Mouse (Mus musculus) CH12.LX (cell line): ENCODE measurements around the gene Card11. TPM values are rescaled to one million over a fixed set of nuclear protein-coding genes. Genes with fewer than 3 reads are reported as not detected.

Experiments
- DNase-seq: peaks from one replicate; pipeline ENCODE4 v3.0.0-alpha.2; 2013; ENCODE audit errors: extremely low read depth
- H3K27ac ChIP-seq: 2 replicates; pipeline ENCODE4 v1.5.1; 2012; ENCODE audit warnings: low read depth, mild to moderate bottlenecking, control low read depth, moderate library complexity; ENCODE audit not compliant: insufficient read depth
- H3K27me3 ChIP-seq: replicated peaks from 2 replicates; pipeline ENCODE3; 2012; ENCODE audit warnings: inconsistent platforms
- H3K36me3 ChIP-seq, 2 experiments: replicated peaks in 1 of 2; 2 replicates each; pipeline versions ENCODE3 to v1.6.1; 2012; ENCODE audit warnings: inconsistent platforms in 1 of 2, low read length in 1 of 2, mild to moderate bottlenecking in 1 of 2, mixed read lengths in 1 of 2, moderate library complexity in 1 of 2; ENCODE audit not compliant: control insufficient read depth in 1 of 2, insufficient read depth in 1 of 2
- H3K4me1 ChIP-seq, 2 experiments: 2 replicates each; pipeline ENCODE4 v1.6.1; 2012; ENCODE audit warnings: inconsistent platforms in 1 of 2, moderate library complexity in 1 of 2; ENCODE audit not compliant: insufficient read depth in 2 of 2, control insufficient read depth in 1 of 2
- H3K4me2 ChIP-seq: 2 replicates; pipeline ENCODE4 v1.6.1; 2012; ENCODE audit warnings: low read depth, mild to moderate bottlenecking, control low read depth; ENCODE audit not compliant: poor library complexity, insufficient read depth, severe bottlenecking
- H3K4me3 ChIP-seq, 3 experiments: fragments of 150-350 bp in 1 of 3; sonication (generic) in 1 of 3; replicated peaks in 1 of 3; 2 replicates each; pipeline versions ENCODE3 to v1.5.1; 2011 to 2012; ENCODE audit warnings: low read depth in 2 of 3, low read length in 2 of 3, mild to moderate bottlenecking in 2 of 3, moderate library complexity in 2 of 3, control low read depth in 1 of 3, improper control_type of control experiment in 1 of 3, inconsistent platforms in 1 of 3, mixed read lengths in 1 of 3; ENCODE audit not compliant: poor library complexity in 1 of 3
- H3K79me2 ChIP-seq: replicated peaks from 2 replicates; pipeline ENCODE4 v1.6.1; 2012; ENCODE audit warnings: mild to moderate bottlenecking, moderate library complexity; ENCODE audit not compliant: control insufficient read depth, poor library complexity, insufficient read depth, severe bottlenecking; ENCODE audit errors: extremely low read depth
- H3K9ac ChIP-seq: 2 replicates; pipeline ENCODE4 v1.6.1; 2012; ENCODE audit warnings: low read depth, mild to moderate bottlenecking, control low read depth, moderate library complexity; ENCODE audit not compliant: insufficient read depth
- H3K9me3 ChIP-seq: replicated peaks from 2 replicates; pipeline ENCODE3; 2012; ENCODE audit warnings: low read length, inconsistent platforms, mixed read lengths
- CHD1 ChIP-seq: IDR thresholded peaks from 2 replicates; pipeline ENCODE4 v1.6.1; 2012; ENCODE audit warnings: low read depth, low read length, improper control_type of control experiment, inconsistent platforms
- CHD2 ChIP-seq: IDR thresholded peaks from 2 replicates; pipeline ENCODE4 v1.6.1; 2011; ENCODE audit warnings: low read length, improper control_type of control experiment
- CTCF ChIP-seq, 2 experiments: IDR thresholded peaks in 1 of 2; conservative IDR thresholded peaks in 1 of 2; 2 replicates each; pipeline ENCODE4 v1.5.1; 2011 to 2012; ENCODE audit warnings: low read depth in 2 of 2, low read length in 2 of 2, improper control_type of control experiment in 1 of 2, inconsistent platforms in 1 of 2, mild to moderate bottlenecking in 1 of 2, moderate library complexity in 1 of 2
- E2F4 ChIP-seq: IDR thresholded peaks from 2 replicates; pipeline ENCODE4 v1.6.1; 2011; ENCODE audit warnings: low read depth, low read length, improper control_type of control experiment; ENCODE audit not compliant: insufficient replicate concordance
- ELF1 ChIP-seq: IDR thresholded peaks from 2 replicates; pipeline ENCODE4 v1.6.1; 2014; ENCODE audit warnings: low read depth, mild to moderate bottlenecking, inconsistent platforms, low read length, improper control_type of control experiment
- EP300 ChIP-seq: IDR thresholded peaks from 2 replicates; pipeline ENCODE4 v1.6.1; 2011; ENCODE audit warnings: low read length, improper control_type of control experiment
- GABPA ChIP-seq: IDR thresholded peaks from 2 replicates; pipeline ENCODE4 v1.6.1; 2012; ENCODE audit warnings: low read depth, low read length, improper control_type of control experiment, inconsistent platforms; ENCODE audit not compliant: insufficient replicate concordance
- HCFC1 ChIP-seq: IDR thresholded peaks from 2 replicates; pipeline ENCODE4 v1.6.1; 2012; ENCODE audit warnings: low read depth, mild to moderate bottlenecking, inconsistent platforms, low read length, improper control_type of control experiment
- IRF4 ChIP-seq: IDR thresholded peaks from 2 replicates; pipeline ENCODE4 v1.6.1; 2014; ENCODE audit warnings: low read depth, mild to moderate bottlenecking, inconsistent platforms, low read length, improper control_type of control experiment
- JUND ChIP-seq: conservative IDR thresholded peaks from 2 replicates; pipeline ENCODE4 v1.6.1; 2011; ENCODE audit warnings: low read depth, low read length, improper control_type of control experiment
- KAT2A ChIP-seq: IDR thresholded peaks from 2 replicates; pipeline ENCODE4 v1.6.1; 2012; ENCODE audit warnings: low read length, improper control_type of control experiment, inconsistent platforms; ENCODE audit not compliant: insufficient replicate concordance
- MAFK ChIP-seq: IDR thresholded peaks from 2 replicates; pipeline ENCODE4 v1.6.1; 2011; ENCODE audit warnings: low read length, improper control_type of control experiment; ENCODE audit not compliant: insufficient replicate concordance
- MAX ChIP-seq: IDR thresholded peaks from 2 replicates; pipeline ENCODE4 v1.6.1; 2011; ENCODE audit warnings: low read length, improper control_type of control experiment
- MAZ ChIP-seq: IDR thresholded peaks from 2 replicates; pipeline ENCODE4 v1.6.1; 2012; ENCODE audit warnings: low read depth, mild to moderate bottlenecking, inconsistent platforms, low read length, improper control_type of control experiment, moderate library complexity
- MEF2A ChIP-seq: IDR thresholded peaks from 2 replicates; pipeline ENCODE4 v1.6.1; 2014; ENCODE audit warnings: low read depth, mild to moderate bottlenecking, inconsistent platforms, low read length, improper control_type of control experiment, borderline replicate concordance
- MXI1 ChIP-seq: IDR thresholded peaks from 2 replicates; pipeline ENCODE4 v1.6.1; 2011; ENCODE audit warnings: mild to moderate bottlenecking, low read depth, low read length, improper control_type of control experiment
- MYC ChIP-seq: IDR thresholded peaks from 2 replicates; pipeline ENCODE4 v1.6.1; 2011; ENCODE audit warnings: low read depth, mild to moderate bottlenecking, improper control_type of control experiment, low read length
- NELFE ChIP-seq: IDR thresholded peaks from 2 replicates; pipeline ENCODE4 v1.6.1; 2011; ENCODE audit warnings: low read depth, low read length, improper control_type of control experiment
- PAX5 ChIP-seq: IDR thresholded peaks from 2 replicates; pipeline ENCODE4 v1.6.1; 2012; ENCODE audit warnings: low read length, inconsistent platforms, mixed read lengths
- POLR2A ChIP-seq: IDR thresholded peaks from 2 replicates; pipeline ENCODE4 v1.6.1; 2011; ENCODE audit warnings: low read depth, mild to moderate bottlenecking, improper control_type of control experiment, low read length
- RAD21 ChIP-seq: IDR thresholded peaks from 2 replicates; pipeline ENCODE4 v1.6.1; 2011; ENCODE audit warnings: low read depth, mild to moderate bottlenecking, low read length, improper control_type of control experiment, moderate library complexity
- RCOR1 ChIP-seq: conservative IDR thresholded peaks from 2 replicates; pipeline ENCODE4 v1.6.1; 2012; ENCODE audit warnings: low read depth, mild to moderate bottlenecking, inconsistent platforms, low read length, improper control_type of control experiment
- SIN3A ChIP-seq: IDR thresholded peaks from 2 replicates; pipeline ENCODE4 v1.6.1; 2012; ENCODE audit warnings: low read length, improper control_type of control experiment, inconsistent platforms
- SMC3 ChIP-seq: IDR thresholded peaks from 2 replicates; pipeline ENCODE4 v1.6.1; 2011; ENCODE audit warnings: low read depth, low read length, improper control_type of control experiment
- TBP ChIP-seq: conservative IDR thresholded peaks from 2 replicates; pipeline ENCODE4 v1.6.1; 2011; ENCODE audit warnings: low read depth, low read length, improper control_type of control experiment
- TCF12 ChIP-seq: IDR thresholded peaks from 2 replicates; pipeline ENCODE4 v1.6.1; 2014; ENCODE audit warnings: low read depth, mild to moderate bottlenecking, inconsistent platforms, low read length, improper control_type of control experiment
- UBTF ChIP-seq: IDR thresholded peaks from 2 replicates; pipeline ENCODE4 v1.6.1; 2012; ENCODE audit warnings: low read depth, mild to moderate bottlenecking, inconsistent platforms, low read length, improper control_type of control experiment, moderate library complexity
- USF1 ChIP-seq: IDR thresholded peaks from 2 replicates; pipeline ENCODE4 v1.6.1; 2014; ENCODE audit warnings: low read depth, mild to moderate bottlenecking, inconsistent platforms, low read length, improper control_type of control experiment
- USF2 ChIP-seq: conservative IDR thresholded peaks from 2 replicates; pipeline ENCODE4 v1.6.1; 2011; ENCODE audit warnings: low read depth, low read length, improper control_type of control experiment
- ZC3H11A ChIP-seq: IDR thresholded peaks from 2 replicates; pipeline ENCODE4 v1.6.1; 2012; ENCODE audit warnings: low read depth, mild to moderate bottlenecking, inconsistent platforms, low read length, improper control_type of control experiment
- ZMIZ1 ChIP-seq: IDR thresholded peaks from 2 replicates; pipeline ENCODE4 v1.6.1; 2012; ENCODE audit warnings: low read depth, mild to moderate bottlenecking, inconsistent platforms, low read length, improper control_type of control experiment
- dilution Hi-C: fragments of 300-500 bp; cut with MboI; formaldehyde crosslinking; loops from 2 replicates; pipeline ENCODE4 v1.14.3; 2020; ENCODE audit warnings: low sequenced_read_pairs; ENCODE audit not compliant: extremely low pct_unique_long_range_greater_than_20kb, extremely low pct_ligation_motif_present
- in situ Hi-C: fragments of 300-500 bp; cut with MboI; formaldehyde crosslinking; loops from 3 replicates; pipeline ENCODE4 v1.14.3; 2019; ENCODE audit warnings: low sequenced_read_pairs, low pct_ligation_motif_present, low pct_unique_long_range_greater_than_20kb, mixed read lengths
- polyA plus RNA-seq: library from polyadenylated mRNA; unstranded; fragments of >175 nt; gene quantifications from 2 replicates; pipeline ENCODE4 v1.2.1, GENCODE M21; 2012; ENCODE audit warnings: low read depth; ENCODE audit not compliant: insufficient read length
- total RNA-seq, 2 experiments: library from RNA; depleted of rRNA; stranded (reverse); fragments of 300-350 nt in 1 of 2; fragments of >200 nt in 1 of 2; gene quantifications; 2 replicates each; pipeline ENCODE4 v1.2.3; 2012 to 2014

Card11 gene
- total and polyA plus RNA-seq, 3 experiments = 16.1 to 84.6 (median 31.9) TPM

DNA sequence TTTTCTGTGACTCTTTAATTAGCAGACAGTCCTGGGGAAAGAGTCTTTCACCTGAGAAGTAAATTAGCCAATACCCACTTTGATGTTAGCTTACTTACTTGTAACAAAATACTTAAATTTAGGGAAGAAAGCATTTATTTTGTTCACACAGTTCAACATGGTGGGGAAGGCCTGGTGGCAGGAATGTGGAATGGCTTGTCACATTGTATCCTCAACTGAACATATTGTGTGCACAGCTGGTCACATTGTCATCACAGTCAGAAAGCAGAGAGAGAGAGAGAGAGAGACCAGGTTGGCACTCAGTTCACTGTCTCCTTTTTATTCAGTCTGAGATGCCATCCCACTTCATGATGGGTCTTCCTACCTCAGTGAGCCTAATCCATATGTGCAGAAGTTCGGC is 44.7 kb downstream of the Card11 start:
- DNase-seq = no peak
- Histone ChIP-seq H3K27me3 (no peaks in the 10 kb centered on the region), H3K27ac (peak overlapping the region; percentile 56; the same call in 1 of the 2 replicates), H3K9me3 (peaks cover 6% of the 10 kb centered on the region), H3K4me2 (no peak overlapping the region), H3K36me3 (peaks cover 47 to 79% of the 10 kb centered on the region in 2 experiments), H3K79me2 (peaks cover 57% of the 10 kb centered on the region), H3K9ac (no peak overlapping the region), H3K4me1 (peaks cover 19 to 37% of the 10 kb centered on the region in 2 experiments), H3K4me3 (no peak overlapping the region)
- in situ Hi-C loops (no loop called here), dilution Hi-C loops (no loop called here)
- TF ChIP-seq TBP (no peak), SMC3 (no peak), ELF1 (no peak), NELFE (no peak), CHD2 (no peak), TCF12 (no peak), PAX5 (no peak), MXI1 (no peak), MAZ (no peak), USF2 (no peak), MAFK (no peak), MEF2A (no peak)

DNA sequence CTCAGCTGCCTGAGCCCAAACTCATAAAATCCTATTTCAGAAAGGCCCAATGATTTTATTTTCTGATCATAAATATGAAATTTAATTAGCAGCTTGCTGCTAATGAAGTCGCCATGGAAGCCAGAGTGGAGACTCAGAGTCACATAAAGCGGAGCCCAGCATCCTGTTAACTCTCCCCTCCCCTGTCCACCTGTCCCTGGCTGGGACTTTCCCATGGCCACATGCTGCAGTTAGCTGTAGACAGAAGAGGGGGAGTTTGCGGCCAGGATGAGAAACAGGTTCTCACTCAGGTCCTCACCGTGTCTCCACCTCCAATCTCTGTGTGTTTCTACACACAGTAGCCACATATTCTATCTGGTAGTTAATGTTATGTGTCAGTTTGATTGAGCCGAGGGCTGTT is 48.6 kb downstream of the Card11 start:
- Histone ChIP-seq H3K27me3 (no peaks in the 10 kb centered on the region), H3K9me3 (peaks cover 15% of the 10 kb centered on the region), H3K4me1 (peaks cover 44 to 68% of the 10 kb centered on the region in 2 experiments), H3K4me2 (peak overlapping the region; percentile 26), H3K4me3 (no peak overlapping the region), H3K79me2 (peaks cover 50% of the 10 kb centered on the region), H3K27ac (peak overlapping the region; percentile 84), H3K9ac (no peak overlapping the region), H3K36me3 (peaks cover 35 to 73% of the 10 kb centered on the region in 2 experiments)
- in situ Hi-C loops = no loop called here
- dilution Hi-C loops = no loop called here
- peak; percentile 88 for DNase-seq
- TF ChIP-seq MAZ = peak; percentile 94
- 0 out of 2 replicates have a peak, but pooled peaks have one; percentile 24 for TF ChIP-seq JUND
- TF ChIP-seq ZMIZ1 = peak; percentile 43; the same call in 1 of the 2 replicates
- peak; percentile 97 for TF ChIP-seq TCF12
- peak; percentile 42; the same call in 1 of the 2 replicates for TF ChIP-seq POLR2A
- no peak for TF ChIP-seq E2F4
- TF ChIP-seq ZC3H11A = no peak
- peak; percentile 32; the same call in 1 of the 2 replicates for TF ChIP-seq USF2
- no peak; the same call in none of the 2 replicates for TF ChIP-seq SMC3
- TF ChIP-seq PAX5 = no peak
- TF ChIP-seq SIN3A = peak; percentile 84
- TF ChIP-seq MYC = peak; percentile 98
- TF ChIP-seq NELFE = 0 out of 2 replicates have a peak, but pooled peaks have one; percentile 23
- TF ChIP-seq RAD21 = peak; percentile 10
- no peak for TF ChIP-seq UBTF
- peak; percentile 91 for TF ChIP-seq EP300
- TF ChIP-seq ELF1 = peak; percentile 54
- 0 out of 2 replicates have a peak, but pooled peaks have one; percentile 54 for TF ChIP-seq CHD1
- peak; percentile 79 for TF ChIP-seq MXI1
- peak; percentile 93 for TF ChIP-seq MAX
- peak; percentile 73; the same call in 1 of the 2 replicates for TF ChIP-seq CHD2
- peak; percentile 87 for TF ChIP-seq MEF2A
- no peak for TF ChIP-seq TBP
- TF ChIP-seq CTCF (conservative IDR thresholded peaks at IDR 0.05 in 1 of 2, IDR thresholded peaks at IDR 0.05 in 1 of 2; ENCODE audit: low read depth in 2 of 2, low read length in 2 of 2) = no peak
- peak; percentile 68 for TF ChIP-seq IRF4
- TF ChIP-seq GABPA = no peak
- no peak for TF ChIP-seq KAT2A
- TF ChIP-seq RCOR1 = peak; percentile 72; the same call in 1 of the 2 replicates
- peak; percentile 24; the same call in 1 of the 2 replicates for TF ChIP-seq HCFC1
- peak; percentile 46 for TF ChIP-seq USF1
